Mouse (Mus musculus) ES-Bruce4 (cell line): ENCODE data around the gene Klf1. TPM values are rescaled to one million over a fixed set of nuclear protein-coding genes. Genes with fewer than 3 reads are reported as not detected.

Source experiments
- H3K27ac ChIP-seq: 2 replicates; pipeline ENCODE4 v1.5.1; 2012; ENCODE audit warnings: low read length, inconsistent platforms; ENCODE audit not compliant: insufficient read depth
- H3K27me3 ChIP-seq: 2 replicates; pipeline ENCODE4 v1.6.1; 2012; ENCODE audit warnings: mild to moderate bottlenecking, low read length, inconsistent platforms; ENCODE audit not compliant: control insufficient read depth, poor library complexity, insufficient read depth, severe bottlenecking
- H3K36me3 ChIP-seq: 2 replicates; pipeline ENCODE4 v1.6.1; 2012; ENCODE audit warnings: inconsistent platforms, mild to moderate bottlenecking, low read length, moderate library complexity; ENCODE audit not compliant: control insufficient read depth, poor library complexity, insufficient read depth, severe bottlenecking
- H3K4me1 ChIP-seq: one replicate; pipeline ENCODE4 v1.8.1; 2011; ENCODE audit warnings: low read length; ENCODE audit not compliant: control insufficient read depth, insufficient read depth
- H3K4me3 ChIP-seq: 2 replicates; pipeline ENCODE4 v1.5.1; 2011; ENCODE audit warnings: low read depth, mild to moderate bottlenecking, low read length
- H3K9ac ChIP-seq: 2 replicates; pipeline ENCODE4 v1.6.1; 2012; ENCODE audit warnings: low read depth, mild to moderate bottlenecking, inconsistent platforms; ENCODE audit not compliant: poor library complexity, severe bottlenecking
- H3K9me3 ChIP-seq: replicated peaks from 2 replicates; pipeline ENCODE4 v1.6.1; 2012; ENCODE audit warnings: mild to moderate bottlenecking, low read length, inconsistent platforms; ENCODE audit not compliant: control insufficient read depth, poor library complexity, insufficient read depth, severe bottlenecking
- CTCF ChIP-seq: IDR thresholded peaks from one replicate; pipeline ENCODE4 v1.8.1; 2011; ENCODE audit warnings: low read depth, low read length
- EP300 ChIP-seq: IDR thresholded peaks from 2 replicates; pipeline ENCODE4 v1.6.1; 2011; ENCODE audit warnings: low read depth, low read length; ENCODE audit not compliant: insufficient read depth
- POLR2A ChIP-seq: IDR thresholded peaks from one replicate; pipeline ENCODE4 v1.8.1; 2011; ENCODE audit warnings: low read length; ENCODE audit not compliant: insufficient read depth
- polyA plus RNA-seq: library from polyadenylated mRNA; stranded (reverse); fragments of >200 nt; gene quantifications from 2 replicates; pipeline ENCODE4 v1.2.4, GENCODE M21; 2011; ENCODE audit warnings: low read depth; ENCODE audit not compliant: missing spikeins, insufficient read depth, insufficient read length

Gene Klf1
- polyA plus RNA-seq, 1 experiment, result not detected

DNA sequence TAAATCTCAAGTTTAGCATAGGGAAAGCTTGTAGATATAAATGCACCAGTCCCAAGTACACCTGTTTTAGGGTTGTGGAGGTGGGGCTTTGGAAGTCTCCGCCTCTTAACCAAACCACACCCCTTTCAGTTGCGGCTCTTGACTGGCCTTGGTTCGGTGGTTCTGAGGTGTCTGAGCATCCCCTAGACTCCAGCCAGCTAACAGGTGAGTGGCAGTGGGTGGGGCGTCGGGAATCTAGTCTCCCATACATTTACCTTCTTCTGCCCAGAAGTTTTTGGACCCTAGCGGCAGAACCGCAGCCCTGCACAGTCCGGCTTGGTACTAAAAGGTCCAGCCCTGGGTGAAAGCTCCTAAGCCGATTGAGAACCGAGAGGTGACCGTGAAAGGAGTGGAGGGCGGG, 48.0 kb downstream of the Klf1 start:
- Histone ChIP-seq H3K4me3 (no peak overlapping the region), H3K4me1 (no peaks in the 10 kb centered on the region), H3K27me3 (peaks cover 14% of the 10 kb centered on the region; the same call in 1 of the 2 replicates), H3K9me3 (no peaks in the 10 kb centered on the region), H3K36me3 (no peaks in the 10 kb centered on the region), H3K27ac (no peak overlapping the region), H3K9ac (no peak overlapping the region)
- TF ChIP-seq POLR2A (no peak), CTCF (no peak), EP300 (no peak)

DNA sequence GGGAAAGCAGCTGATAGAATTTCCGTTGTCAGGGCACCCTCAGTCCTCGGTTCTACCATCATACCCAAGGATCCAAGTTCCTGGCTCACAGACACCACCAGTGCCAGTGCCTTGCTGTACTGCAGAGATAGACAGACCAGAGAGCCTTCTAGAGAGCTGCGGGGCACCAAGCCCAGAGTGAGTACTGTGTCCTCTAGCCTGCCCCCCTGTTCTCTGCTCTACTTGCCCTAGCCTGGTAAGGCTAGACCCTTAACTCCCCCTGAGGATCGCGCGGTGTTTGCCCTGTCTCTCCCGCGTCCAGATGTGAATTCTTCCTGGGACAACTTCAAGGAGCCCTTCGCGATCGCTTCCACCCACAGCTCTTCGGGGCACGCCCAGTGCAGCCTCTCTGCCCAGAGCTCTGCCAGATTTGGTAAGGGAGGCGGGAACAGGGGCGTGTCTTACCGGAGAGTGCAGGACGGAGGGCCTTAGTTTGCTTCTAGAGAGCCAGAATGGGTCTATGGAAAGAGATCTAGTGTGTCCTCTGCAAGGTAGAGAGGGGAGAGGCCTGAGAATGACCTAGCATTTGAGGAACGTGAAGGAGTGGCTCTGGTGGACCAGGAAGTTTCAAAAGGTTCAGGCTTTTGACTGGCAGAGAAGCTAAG, 51.0 kb downstream of the Klf1 start:
- Histone ChIP-seq H3K36me3 (peaks cover 6% of the 10 kb centered on the region), H3K4me1 (no peaks in the 10 kb centered on the region), H3K9ac (peak overlapping the region; percentile 32), H3K27ac (0 out of 2 replicates have a peak overlapping the region, but pooled peaks have one; percentile 9), H3K4me3 (peak overlapping the region; percentile 48), H3K27me3 (no peaks in the 10 kb centered on the region), H3K9me3 (no peaks in the 10 kb centered on the region)
- TF ChIP-seq POLR2A (no peak), CTCF (no peak), EP300 (no peak)

Other genes starting within 250 kb of the Klf1 start
- gene Ier2, start 239.1 kb upstream of the Klf1 start, polyA plus RNA-seq, result 42.8 and 44.8 TPM in 2 replicates
- 77.6 and 79.8 TPM in 2 replicates for gene Trmt1, start 215.6 kb upstream of the Klf1 start, polyA plus RNA-seq
- gene Nacc1, start 214.1 kb upstream of the Klf1 start, polyA plus RNA-seq, result 89.7 and 97.9 TPM in 2 replicates
- not detected in 2 replicates for gene Lyl1, start 200.5 kb upstream of the Klf1 start, polyA plus RNA-seq
- not detected in 2 replicates for gene G430095P16Rik, start 178.9 kb upstream of the Klf1 start, polyA plus RNA-seq
- 1.2 and 1.8 TPM in 2 replicates for gene Nfix, start 101.6 kb upstream of the Klf1 start, polyA plus RNA-seq
- 2.5 and 3.1 TPM in 2 replicates for gene Dand5, start 79.1 kb upstream of the Klf1 start, polyA plus RNA-seq
- gene Gadd45gip1, start 70.4 kb upstream of the Klf1 start, polyA plus RNA-seq, result 19.5 and 20.5 TPM in 2 replicates
- 68.0 and 76.1 TPM in 2 replicates for gene Rad23a, start 61.3 kb upstream of the Klf1 start, polyA plus RNA-seq
- 507 and 546 TPM in 2 replicates for gene Calr, start 55.0 kb upstream of the Klf1 start, polyA plus RNA-seq
- gene Farsa, start 44.9 kb upstream of the Klf1 start, polyA plus RNA-seq, result 50.8 and 52.6 TPM in 2 replicates
- 93.8 and 97.1 TPM in 2 replicates for gene Syce2, start 29.8 kb upstream of the Klf1 start, polyA plus RNA-seq
- gene Gcdh, start 8.0 kb upstream of the Klf1 start, polyA plus RNA-seq, result 72.5 and 78.5 TPM in 2 replicates
- 27.5 and 30.9 TPM in 2 replicates for gene Dnase2a, start 6.6 kb downstream of the Klf1 start, polyA plus RNA-seq
- 0.73 and 1.5 TPM in 2 replicates for gene Mast1, start 35.4 kb downstream of the Klf1 start, polyA plus RNA-seq
- gene Rtbdn, start 45.1 kb downstream of the Klf1 start, polyA plus RNA-seq, result 0.38 TPM in 1 of 2 replicates, not detected in the other
- 4.9 TPM in 1 of 2 replicates, not detected in the other for gene Gm49661, start 67.5 kb downstream of the Klf1 start, polyA plus RNA-seq
- 226 and 237 TPM in 2 replicates for gene Prdx2, start 67.7 kb downstream of the Klf1 start, polyA plus RNA-seq
- 79.2 and 88.1 TPM in 2 replicates for gene Rnaseh2a, start 67.8 kb downstream of the Klf1 start, polyA plus RNA-seq
- gene Junb, start 76.8 kb downstream of the Klf1 start, polyA plus RNA-seq, result 19.0 and 20.4 TPM in 2 replicates
- gene Hook2, start 88.7 kb downstream of the Klf1 start, polyA plus RNA-seq, result 41.5 and 41.8 TPM in 2 replicates
- gene Best2, start 112.6 kb downstream of the Klf1 start, polyA plus RNA-seq, result 0.70 and 1.2 TPM in 2 replicates
- 170 and 171 TPM in 2 replicates for gene Asna1, start 123.4 kb downstream of the Klf1 start, polyA plus RNA-seq
- 82.4 and 96.1 TPM in 2 replicates for gene Trir, start 124.9 kb downstream of the Klf1 start, polyA plus RNA-seq
- 193 and 195 TPM in 2 replicates for gene Tnpo2, start 135.0 kb downstream of the Klf1 start, polyA plus RNA-seq
- gene Fbxw9, start 158.1 kb downstream of the Klf1 start, polyA plus RNA-seq, result 25.1 and 26.3 TPM in 2 replicates
- not detected in 2 replicates for gene Gm5741, start 166.1 kb downstream of the Klf1 start, polyA plus RNA-seq
- 43.3 and 47.0 TPM in 2 replicates for gene Dhps, start 169.8 kb downstream of the Klf1 start, polyA plus RNA-seq
- 82.5 and 105 TPM in 2 replicates for gene Wdr83os, start 178.8 kb downstream of the Klf1 start, polyA plus RNA-seq
- 16.5 and 16.8 TPM in 2 replicates for gene Wdr83, start 179.4 kb downstream of the Klf1 start, polyA plus RNA-seq
- 36.0 and 42.2 TPM in 2 replicates for gene Man2b1, start 181.3 kb downstream of the Klf1 start, polyA plus RNA-seq
- 2.0 and 2.2 TPM in 2 replicates for gene Zfp791, start 221.2 kb downstream of the Klf1 start, polyA plus RNA-seq
- gene Cks1brt, start 250.0 kb downstream of the Klf1 start, polyA plus RNA-seq, result 1.3 and 1.5 TPM in 2 replicates